Mouse (Mus musculus) small intestine, adult 2 months (tissue): ENCODE data around the gene Eno1. TPM values are rescaled to one million over a fixed set of nuclear protein-coding genes. Genes with fewer than 3 reads are reported as not detected.
A peak's percentile ranks its signal among the peaks of the same experiment; 100 is the strongest.

ENCODE experiments used
- H3K27ac ChIP-seq: fragments of 200-500 bp; 2 replicates; pipeline ENCODE4 v1.5.1; 2012; ENCODE audit warnings: low read depth, low read length, control low read depth, inconsistent platforms; ENCODE audit not compliant: insufficient read depth
- H3K27me3 ChIP-seq: fragments of 200-500 bp; 2 replicates; pipeline ENCODE4 v1.6.1; 2012; ENCODE audit warnings: mild to moderate bottlenecking, moderate library complexity, low read length, inconsistent platforms; ENCODE audit not compliant: control insufficient read depth, insufficient read depth
- H3K36me3 ChIP-seq: fragments of 200-500 bp; 2 replicates; pipeline ENCODE4 v1.6.1; 2012; ENCODE audit warnings: mild to moderate bottlenecking, low read length, control low read depth, inconsistent platforms; ENCODE audit not compliant: control insufficient read depth, insufficient read depth
- H3K4me1 ChIP-seq: fragments of 200-500 bp; 2 replicates; pipeline ENCODE4 v1.6.1; 2012; ENCODE audit warnings: low read length, inconsistent platforms, mixed read lengths; ENCODE audit not compliant: control insufficient read depth, insufficient read depth, insufficient read length
- H3K4me3 ChIP-seq: fragments of 200-500 bp; 2 replicates; pipeline ENCODE4 v1.5.1; 2012; ENCODE audit warnings: low read depth, mild to moderate bottlenecking, control low read depth, inconsistent platforms, low read length, moderate library complexity
- CTCF ChIP-seq: fragments of 200-500 bp; IDR thresholded peaks from 2 replicates; pipeline ENCODE4 v1.5.1; 2012; ENCODE audit warnings: low read depth, mild to moderate bottlenecking, control low read depth, inconsistent platforms, low read length, moderate library complexity, mixed read lengths; ENCODE audit not compliant: insufficient replicate concordance, insufficient read length; ENCODE audit errors: extremely low read depth
- POLR2A ChIP-seq: fragments of 200-500 bp; IDR thresholded peaks from 2 replicates; pipeline ENCODE4 v1.6.1; 2012; ENCODE audit warnings: low read depth, mild to moderate bottlenecking, control low read depth, inconsistent platforms, low read length, moderate library complexity
- WGBS: fragments of 180-500 bp; shearing (Covaris S2); methylation state at CpG from one replicate; pipeline ENCODE4 v1.1.7; 2018; 5-methylcytosine and 5-hydroxymethylcytosine counted together
- polyA plus RNA-seq: library from polyadenylated mRNA; depleted of rRNA; stranded (reverse); fragments of >200 nt; gene quantifications from 2 replicates; pipeline ENCODE4 v1.2.3, GENCODE M21; 2012

The Eno1 gene
- polyA plus RNA-seq, 1 experiment, result 498 TPM

GRCm38 (mm10) chr4:150204877-150205276 lies 31.6 kb upstream of the Eno1 start:
- Histone ChIP-seq H3K27ac (peak overlapping the region; percentile 26; the same call in 1 of the 2 replicates), H3K4me3 (no peak overlapping the region), H3K4me1 (peaks cover 35% of the 10 kb centered on the region), H3K36me3 (no peaks in the 10 kb centered on the region), H3K27me3 (no peaks in the 10 kb centered on the region)
- WGBS, result 25% methylated on average over 3 of the region's 3 CpGs
- no peak for TF ChIP-seq CTCF
- TF ChIP-seq POLR2A, result no peak

GRCm38 (mm10) chr4:150209751-150210150 lies 26.8 kb upstream of the Eno1 start:
- Histone ChIP-seq H3K36me3 (no peaks in the 10 kb centered on the region), H3K27ac (no peak overlapping the region), H3K4me1 (peaks cover 9% of the 10 kb centered on the region; the same call in 1 of the 2 replicates), H3K27me3 (no peaks in the 10 kb centered on the region), H3K4me3 (no peak overlapping the region)
- WGBS, result 95% methylated on average over 5 of the region's 5 CpGs
- no peak for TF ChIP-seq CTCF
- TF ChIP-seq POLR2A, result no peak

- 92% methylated on average over 8 of the region's 8 CpGs for WGBS
- Histone ChIP-seq H3K27ac (no peak overlapping the region), H3K4me1 (peaks cover 6% of the 10 kb centered on the region; the same call in 1 of the 2 replicates), H3K27me3 (no peaks in the 10 kb centered on the region), H3K36me3 (no peaks in the 10 kb centered on the region), H3K4me3 (no peak overlapping the region)
- no peak for TF ChIP-seq CTCF
- no peak for TF ChIP-seq POLR2A
Observed at GRCm38 (mm10) chr4:150210306-150210705, 26.2 kb upstream of the Eno1 start.

GRCm38 (mm10) chr4:150211930-150212552 lies 24.5 kb upstream of the Eno1 start:
- Histone ChIP-seq H3K36me3 (no peaks in the 10 kb centered on the region), H3K4me3 (no peak overlapping the region), H3K27me3 (no peaks in the 10 kb centered on the region), H3K27ac (no peak overlapping the region), H3K4me1 (peaks cover 6% of the 10 kb centered on the region; the same call in 1 of the 2 replicates)
- 44% methylated on average over 10 of the region's 10 CpGs for WGBS
- no peak for TF ChIP-seq CTCF
- no peak for TF ChIP-seq POLR2A

GRCm38 (mm10) chr4:150212553-150212971 lies 24.0 kb upstream of the Eno1 start:
- no peak for TF ChIP-seq POLR2A
- no peak for TF ChIP-seq CTCF
- no peaks in the 10 kb centered on the region for H3K36me3 ChIP-seq
- peak overlapping the region; percentile 39; the same call in 1 of the 2 replicates for H3K27ac ChIP-seq
- WGBS, result 3% methylated on average over 15 of the region's 15 CpGs
- no peaks in the 10 kb centered on the region for H3K27me3 ChIP-seq
- peak overlapping the region; percentile 33; the same call in 1 of the 2 replicates for H3K4me3 ChIP-seq
- peaks cover 6% of the 10 kb centered on the region; the same call in 1 of the 2 replicates for H3K4me1 ChIP-seq

- Histone ChIP-seq H3K4me1 (peaks cover 2% of the 10 kb centered on the region; the same call in 1 of the 2 replicates), H3K27me3 (no peaks in the 10 kb centered on the region), H3K27ac (no peak overlapping the region), H3K36me3 (no peaks in the 10 kb centered on the region), H3K4me3 (no peak overlapping the region)
- TF ChIP-seq CTCF, result peak; percentile 41; the same call in 1 of the 2 replicates
- no peak for TF ChIP-seq POLR2A
- 48% methylated on average over 5 of the region's 5 CpGs for WGBS
Observed at GRCm38 (mm10) chr4:150213910-150214309, 22.6 kb upstream of the Eno1 start.

GRCm38 (mm10) chr4:150216423-150216822 lies 20.1 kb upstream of the Eno1 start:
- Histone ChIP-seq H3K4me3 (no peak overlapping the region), H3K27me3 (no peaks in the 10 kb centered on the region), H3K36me3 (no peaks in the 10 kb centered on the region), H3K27ac (no peak overlapping the region), H3K4me1 (peaks cover 5% of the 10 kb centered on the region; the same call in 1 of the 2 replicates)
- TF ChIP-seq POLR2A, result no peak
- 89% methylated on average over 6 of the region's 6 CpGs for WGBS

- no peak overlapping the region for H3K27ac ChIP-seq
- no peak overlapping the region for H3K4me3 ChIP-seq
- WGBS, result 82% methylated on average over 5 of the region's 5 CpGs
- peaks cover 7% of the 10 kb centered on the region; the same call in 1 of the 2 replicates for H3K4me1 ChIP-seq
- TF ChIP-seq POLR2A (no peak), CTCF (no peak)
- H3K36me3 ChIP-seq, result no peaks in the 10 kb centered on the region
- no peaks in the 10 kb centered on the region for H3K27me3 ChIP-seq
Observed at GRCm38 (mm10) chr4:150217042-150217554, 19.4 kb upstream of the Eno1 start.
